Mouse (Mus musculus) liver, postnatal 0 days (tissue): ENCODE data around the gene Efna3.

Experiments used
- CTCF ChIP-seq: sonication (generic); IDR thresholded peaks from 2 replicates; pipeline ENCODE4 v1.5.1; 2016; ENCODE audit warnings: antibody characterized with exemption, low read depth
- EP300 ChIP-seq: IDR thresholded peaks from 2 replicates; pipeline ENCODE4 v1.6.1; 2016; ENCODE audit warnings: antibody characterized with exemption, low read depth, mild to moderate bottlenecking

DNA sequence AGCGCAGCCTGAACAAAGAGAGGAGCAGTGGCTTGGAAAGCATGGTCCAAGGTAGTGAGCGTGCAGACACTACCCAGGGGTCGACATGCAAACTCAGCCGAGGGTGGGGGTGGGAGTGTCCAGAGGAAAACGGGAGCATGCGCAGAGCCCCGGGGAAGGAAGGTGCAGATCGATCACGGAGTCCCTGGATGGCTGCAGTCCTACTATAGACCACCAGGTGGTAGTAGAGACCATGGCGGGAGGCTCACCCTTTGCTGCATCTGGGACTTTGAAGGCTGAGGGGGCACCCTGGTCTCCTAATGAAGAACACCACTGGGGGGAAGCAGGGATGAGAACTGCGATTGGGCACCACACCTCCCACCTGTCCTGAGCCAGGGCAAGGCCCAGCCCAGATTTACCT lies 17.7 kb upstream of the Efna3 start:
- TF ChIP-seq EP300 (no peak), CTCF (peak; percentile 97)
